Mouse (Mus musculus) c-Kit-positive CD71-positive TER-119-positive erythroid progenitor cells, embryonic 14.5 days (primary cell): Measurements from ENCODE around the gene Rac3.
A peak's percentile ranks its signal among the peaks of the same experiment; 100 is the strongest.
"Not testable (repeated sequence)": the region's sequence is repeated elsewhere in the genome, so short reads cannot be mapped to it uniquely, and the experiment has no call there.

Experiments
- DNase-seq: peaks from one replicate; pipeline ENCODE4 v3.0.0-alpha.2; 2013; ENCODE audit warnings: low spot score

The Rac3 gene

DNA sequence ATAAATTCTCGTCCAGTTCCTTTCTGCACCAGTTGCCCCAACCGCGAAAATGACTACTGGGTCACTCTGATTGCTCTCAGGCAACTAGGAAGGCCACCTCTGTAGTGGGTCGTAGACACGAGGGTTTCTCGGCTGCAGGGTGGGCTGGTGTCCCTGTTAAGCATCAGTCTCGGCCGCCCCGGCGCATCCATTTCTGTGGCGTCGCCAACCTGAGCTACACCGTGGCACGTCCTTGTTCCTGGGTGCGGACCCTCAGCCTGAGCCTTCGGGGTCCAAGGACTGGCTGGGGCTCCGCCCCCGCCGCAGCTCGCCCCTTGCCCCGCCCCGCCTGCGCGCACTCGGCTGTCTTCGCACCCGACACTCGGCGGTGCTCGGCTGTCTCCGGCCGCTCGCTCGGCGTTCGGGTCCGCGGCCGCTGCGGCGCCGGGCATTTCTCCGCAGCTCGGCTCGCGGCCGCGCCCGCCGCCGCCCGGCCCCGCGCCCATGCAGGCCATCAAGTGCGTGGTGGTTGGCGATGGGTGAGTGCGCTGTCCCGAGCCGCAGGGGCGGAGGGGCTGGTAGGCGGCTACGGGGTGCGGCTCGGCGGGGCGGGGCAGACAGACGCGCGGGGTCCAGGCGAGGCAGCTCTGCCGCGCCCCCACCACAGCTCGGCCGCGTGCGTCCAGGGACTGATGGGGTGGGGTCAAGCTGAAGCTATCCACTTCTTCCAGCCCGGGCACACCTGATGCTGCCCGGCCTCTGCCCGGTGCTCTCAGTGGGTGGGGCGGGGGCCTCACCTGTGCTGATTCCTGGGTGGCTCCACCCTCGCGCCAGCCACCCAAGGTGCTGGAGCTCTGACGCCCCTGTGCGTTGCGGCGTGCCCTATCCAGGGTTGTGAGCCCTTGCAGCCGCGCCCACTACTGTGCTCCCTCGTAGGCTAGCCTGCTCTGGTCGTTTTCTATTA lies at the start of gene Rac3:
Gene Rac3 (plus strand): TSS at position 347 of the 943 bp plus-strand sequence.
- DNase-seq, result no peak

DNA sequence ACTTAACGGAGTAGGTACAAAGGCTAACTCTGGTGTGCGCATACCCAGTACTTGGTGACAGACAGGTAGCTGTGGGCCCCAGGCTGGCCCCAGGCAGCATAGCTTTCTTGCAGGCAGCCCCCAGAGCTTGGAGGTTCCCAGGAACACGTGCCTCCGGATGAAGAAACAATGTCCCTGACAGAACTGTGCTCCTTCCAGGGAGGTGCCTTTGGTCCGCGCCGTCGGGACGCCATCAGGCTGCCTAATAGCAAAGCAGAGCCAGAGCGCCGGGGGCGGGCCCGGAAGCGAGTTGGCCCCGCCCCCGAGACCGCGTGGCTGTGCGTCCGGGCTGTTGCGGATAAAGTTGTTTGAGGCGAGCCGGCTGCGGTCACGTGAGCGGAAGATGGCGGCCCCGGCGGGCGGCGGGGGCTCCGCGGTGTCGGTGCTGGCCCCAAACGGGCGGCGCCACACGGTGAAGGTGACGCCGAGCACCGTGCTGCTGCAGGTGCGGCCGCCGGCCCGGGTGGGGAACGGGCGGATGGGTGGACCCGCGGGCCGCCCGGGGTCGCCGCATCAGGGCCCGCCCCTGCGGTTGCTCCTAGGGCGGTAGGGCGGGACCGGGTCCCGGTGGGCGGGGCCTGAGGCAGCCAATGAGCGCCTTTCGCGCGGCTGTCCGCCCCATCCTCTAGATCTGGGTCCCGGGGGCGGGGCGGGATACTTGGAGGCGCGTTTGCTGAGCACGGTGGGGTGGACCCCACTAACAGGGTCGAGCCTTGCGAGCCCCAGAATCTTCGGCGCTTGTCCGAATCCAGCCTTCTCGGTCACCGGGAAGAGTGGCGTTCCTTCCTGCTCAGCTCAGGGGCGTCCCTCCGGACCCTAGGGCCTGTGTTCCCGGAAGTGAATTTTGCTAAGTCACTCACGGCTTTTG lies 48.3 kb upstream of the Rac3 start, which contains the start of gene Aspscr1:
Gene Aspscr1 (plus strand): TSS at position 287 of the 907 bp plus-strand sequence.
- DNase-seq, result peak; percentile 95

DNA sequence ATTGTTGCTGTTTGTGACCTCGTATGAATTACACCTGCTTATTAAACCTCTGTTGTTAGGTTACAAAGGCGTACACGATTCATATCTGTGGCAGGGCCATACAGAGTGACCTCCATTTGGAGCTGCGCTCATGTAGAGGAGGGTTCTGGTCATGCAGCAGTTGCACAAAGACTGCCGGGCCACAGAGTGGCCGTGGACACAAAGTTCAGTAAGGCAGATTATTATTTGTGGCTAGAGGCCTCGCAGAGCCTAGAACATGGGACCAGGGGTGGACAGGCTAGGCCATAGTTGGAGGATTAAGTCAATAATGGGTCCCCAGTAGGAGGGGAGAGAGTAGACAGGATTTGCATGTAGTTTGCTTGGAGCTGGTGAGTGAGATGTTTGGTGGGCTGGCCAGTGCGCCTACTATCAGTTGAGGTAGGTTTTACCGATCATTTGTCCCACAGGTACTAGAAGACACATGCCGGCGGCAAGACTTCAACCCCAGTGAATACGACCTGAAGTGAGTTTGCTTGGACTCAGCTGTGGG lies 47.6 kb upstream of the Rac3 start:
- no peak for DNase-seq

DNA sequence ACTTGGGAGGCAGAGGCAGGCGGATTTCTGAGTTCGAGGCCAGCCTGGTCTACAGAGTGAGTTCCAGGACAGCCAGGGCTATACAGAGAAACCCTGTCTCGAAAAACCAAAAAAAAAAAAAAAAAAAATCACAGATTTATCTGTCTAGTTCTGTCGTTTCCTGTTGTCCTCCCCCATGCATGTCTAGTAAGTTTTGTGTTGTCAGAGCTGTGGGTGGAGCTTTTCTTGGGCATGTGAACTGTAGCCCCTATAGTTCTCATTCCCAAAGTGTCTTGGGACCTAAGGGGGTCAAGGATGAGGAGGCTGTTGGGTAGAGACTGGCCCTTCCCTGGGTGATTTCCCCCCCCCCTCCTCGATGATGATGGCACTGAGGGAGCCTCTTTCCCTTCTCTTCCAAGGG lies 45.4 kb upstream of the Rac3 start:
- DNase-seq, result not testable (repeated sequence)

DNA sequence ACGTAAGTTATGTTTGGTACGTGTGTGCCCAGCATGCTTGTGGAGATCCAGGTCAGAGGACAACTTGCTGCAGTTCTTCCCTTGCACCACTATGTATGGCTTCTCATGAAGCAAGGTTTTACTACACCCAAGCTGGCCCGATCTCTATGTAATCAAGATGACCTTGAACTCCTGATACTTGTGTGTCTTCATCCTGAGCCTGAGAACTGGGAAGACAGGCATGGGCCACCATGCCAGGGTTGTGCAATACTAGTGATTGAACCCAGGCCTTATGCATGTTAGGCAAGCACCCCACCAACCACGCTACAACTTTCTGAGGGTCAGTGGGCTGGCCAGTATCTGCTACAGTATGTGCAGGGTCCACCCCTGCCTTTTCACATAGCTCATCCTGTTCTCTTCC lies 44.3 kb upstream of the Rac3 start:
- DNase-seq, result no peak

DNA sequence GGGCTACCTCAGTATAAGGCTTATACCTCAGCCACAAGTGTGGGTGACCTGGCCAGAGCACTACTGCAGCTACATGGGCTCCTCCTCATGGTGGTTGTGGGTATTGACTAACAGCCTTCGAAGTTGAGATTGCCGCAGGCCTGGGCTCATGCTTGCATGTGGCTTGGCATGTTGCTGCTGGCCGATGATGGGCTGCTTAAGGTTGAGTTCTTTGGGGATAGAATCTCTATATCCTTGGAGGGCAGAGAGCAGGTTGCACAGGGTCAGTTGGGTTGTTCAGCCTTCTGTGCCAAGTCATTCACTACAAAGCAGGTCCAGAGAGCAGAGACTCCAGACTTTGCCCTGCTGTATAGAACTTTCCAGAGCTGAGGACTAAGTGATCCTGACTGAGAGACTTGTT lies 41.4 kb upstream of the Rac3 start:
- DNase-seq, result no peak

DNA sequence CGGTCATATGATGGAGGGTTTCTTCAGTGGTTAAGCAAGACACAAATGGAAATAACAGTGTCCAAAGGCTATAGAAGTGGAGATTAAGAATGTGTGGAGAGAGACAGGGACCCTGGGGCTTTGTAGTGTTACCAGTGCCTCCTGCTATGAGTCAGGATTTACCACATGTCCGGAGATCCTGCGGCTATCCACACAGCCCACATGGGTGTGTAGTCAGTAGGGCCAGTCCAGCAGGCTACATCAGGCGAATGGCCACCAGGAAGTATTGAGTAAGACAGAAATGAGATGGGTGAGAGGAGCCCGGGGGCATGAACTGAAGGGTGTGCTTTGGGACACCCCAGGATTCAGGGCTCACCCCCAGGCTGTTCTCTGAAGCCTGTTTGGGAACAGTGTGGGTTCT lies 38.6 kb upstream of the Rac3 start:
- DNase-seq, result no peak

DNA sequence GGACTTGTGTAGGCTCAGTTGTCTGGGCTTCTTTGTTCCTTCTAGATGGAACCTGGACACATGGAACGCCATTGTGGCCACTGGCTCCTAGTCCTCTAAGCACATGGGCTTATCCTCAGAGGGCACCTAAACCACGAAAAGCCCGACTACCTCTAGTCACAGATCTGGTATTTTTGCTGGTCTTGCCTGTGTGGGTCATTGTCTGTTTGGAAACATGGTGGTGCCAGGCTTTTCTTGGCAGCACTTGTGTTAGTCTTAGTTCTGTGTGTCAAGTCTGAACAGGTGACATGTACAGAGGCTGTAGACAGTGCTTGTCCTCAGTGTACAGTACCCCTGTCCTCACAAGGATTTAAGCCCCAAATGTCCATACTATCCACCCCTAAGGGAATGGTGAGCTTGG lies 37.7 kb upstream of the Rac3 start:
- no peak for DNase-seq

DNA sequence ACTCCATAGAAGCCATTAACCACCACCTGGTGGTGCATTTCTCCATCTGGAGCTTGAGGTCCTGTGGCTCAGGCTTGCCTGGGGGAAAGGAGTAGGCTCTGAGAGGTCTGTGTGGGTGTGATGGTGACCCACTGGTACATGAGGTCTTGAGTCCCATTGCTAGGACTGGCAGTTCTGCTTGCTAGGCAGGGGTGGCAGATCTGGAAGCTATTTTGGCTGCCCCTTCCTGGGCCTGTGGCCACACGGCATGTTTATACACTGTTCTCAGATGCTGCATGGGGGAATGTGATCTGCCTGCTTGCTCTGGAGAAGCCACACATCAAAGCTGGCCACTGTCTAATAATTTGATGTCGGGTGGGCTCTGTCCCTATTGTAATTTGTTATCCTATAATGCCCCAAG lies 37.2 kb upstream of the Rac3 start:
- no peak for DNase-seq

DNA sequence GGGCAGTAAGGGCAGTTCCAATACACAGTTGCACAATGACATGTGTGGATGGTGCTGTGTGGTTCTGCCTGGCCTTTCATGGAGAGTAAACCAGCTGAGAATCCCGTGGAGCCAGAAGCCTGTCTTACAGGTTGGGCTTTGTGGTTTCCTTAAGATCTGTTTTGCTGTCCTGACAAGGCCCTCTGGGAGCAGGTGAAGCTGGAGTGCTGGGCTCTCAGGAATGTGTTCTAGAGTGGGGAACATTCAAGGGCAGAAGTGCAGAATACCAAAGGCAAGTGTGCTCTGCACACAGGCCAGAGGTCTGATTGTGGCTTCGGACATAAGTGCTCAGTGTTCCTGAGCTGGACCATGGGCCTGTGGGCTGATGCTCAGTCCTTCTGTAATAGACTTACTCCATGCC lies 36.6 kb upstream of the Rac3 start:
- DNase-seq, result no peak

DNA sequence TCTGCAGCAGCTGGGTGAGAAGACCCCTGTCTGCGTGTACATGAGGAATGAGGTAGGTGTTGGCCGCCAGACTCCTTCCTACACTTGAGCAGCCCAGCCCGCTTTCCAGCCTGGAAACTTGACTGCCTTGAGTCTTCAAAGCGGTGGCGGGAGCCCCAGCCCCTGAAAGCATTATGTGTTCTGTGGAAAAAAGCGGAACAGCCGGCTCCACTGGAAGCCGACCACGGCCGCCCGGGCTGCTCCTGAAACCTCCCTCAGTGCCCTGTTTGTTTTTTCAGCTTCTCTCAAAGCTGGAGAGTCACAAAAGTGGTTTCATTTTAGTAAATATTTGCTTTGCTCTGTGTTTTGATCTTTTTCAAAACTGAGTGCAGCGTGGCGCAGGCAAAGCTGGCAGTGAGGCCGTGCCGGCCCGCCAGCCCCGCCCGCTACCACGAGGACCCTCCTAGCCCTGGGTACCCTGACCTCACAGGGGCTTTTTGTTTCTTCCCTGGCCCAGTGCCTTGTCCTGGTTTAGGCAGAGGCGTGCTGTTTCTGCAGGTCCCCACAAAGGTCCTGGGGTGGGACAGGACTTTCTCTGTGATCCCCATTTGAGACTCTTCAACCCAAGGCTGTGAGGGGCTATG lies 34.5 kb upstream of the Rac3 start:
- no peak for DNase-seq

DNA sequence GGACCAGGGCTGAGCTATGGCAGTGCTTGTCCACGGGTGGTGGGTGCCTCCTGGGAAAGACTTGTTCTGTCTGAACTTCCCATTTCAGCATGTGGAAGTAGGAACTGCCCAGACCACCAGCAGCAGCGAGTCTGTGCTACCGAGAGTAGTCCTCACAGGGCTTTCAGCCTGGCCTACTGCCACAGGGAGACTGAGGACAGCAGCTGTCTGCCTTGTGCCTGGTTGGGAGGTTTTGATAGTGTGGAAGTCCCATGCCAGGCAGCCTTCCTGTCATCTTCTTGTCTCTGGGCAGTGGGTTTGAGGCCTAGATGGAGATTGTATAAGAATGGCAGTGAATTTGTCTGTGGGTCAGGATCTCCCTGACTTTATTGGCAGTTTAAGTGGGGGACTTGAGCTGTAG lies 31.9 kb upstream of the Rac3 start:
- no peak for DNase-seq

DNA sequence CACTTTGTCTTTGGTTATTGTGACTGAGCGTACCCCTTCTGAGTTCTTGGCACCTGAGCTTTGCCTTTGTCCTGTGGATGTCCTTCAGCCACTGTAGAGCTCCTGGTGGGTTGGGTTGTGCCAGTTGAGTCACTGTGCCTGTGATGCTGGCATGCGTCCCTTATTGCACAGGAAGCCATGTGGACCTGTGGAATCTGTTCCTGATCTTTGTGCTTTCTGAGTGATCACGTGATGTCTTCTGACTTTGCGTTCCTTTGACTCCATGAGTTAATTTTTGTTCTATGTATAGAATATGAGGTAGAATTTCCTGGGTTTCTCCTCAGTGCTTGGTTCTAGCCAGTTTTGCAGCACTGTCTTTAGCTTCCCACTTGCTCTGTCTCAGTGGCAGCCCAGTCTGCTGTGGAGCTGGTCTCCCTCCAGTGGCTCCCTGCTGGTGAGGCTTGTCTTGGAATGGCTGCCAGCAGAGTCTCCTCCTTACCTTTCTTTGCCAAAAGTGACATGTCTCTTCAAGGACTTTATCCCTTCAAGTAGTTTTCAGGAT lies 28.7 kb upstream of the Rac3 start:
- no peak for DNase-seq

DNA sequence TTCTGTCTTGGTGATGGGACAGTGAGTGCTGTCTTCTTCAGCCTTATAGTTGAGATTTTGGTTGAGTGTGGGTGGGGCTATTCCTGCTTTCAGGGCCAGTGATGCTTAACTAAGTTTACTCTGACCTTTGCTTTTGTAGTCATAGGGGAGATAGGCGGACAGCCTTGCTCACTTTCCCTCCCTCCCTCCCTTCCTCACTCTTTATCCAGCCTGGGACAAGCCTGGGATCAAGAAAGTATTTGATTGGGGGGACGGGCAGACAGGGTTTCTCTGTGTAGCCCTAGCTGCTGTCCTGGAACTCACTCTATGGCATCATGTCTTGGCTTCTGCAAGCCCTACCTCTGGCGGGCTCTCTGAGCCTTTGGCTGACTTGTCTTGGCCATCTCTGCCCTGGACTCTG lies 27.8 kb upstream of the Rac3 start:
- no peak for DNase-seq

DNA sequence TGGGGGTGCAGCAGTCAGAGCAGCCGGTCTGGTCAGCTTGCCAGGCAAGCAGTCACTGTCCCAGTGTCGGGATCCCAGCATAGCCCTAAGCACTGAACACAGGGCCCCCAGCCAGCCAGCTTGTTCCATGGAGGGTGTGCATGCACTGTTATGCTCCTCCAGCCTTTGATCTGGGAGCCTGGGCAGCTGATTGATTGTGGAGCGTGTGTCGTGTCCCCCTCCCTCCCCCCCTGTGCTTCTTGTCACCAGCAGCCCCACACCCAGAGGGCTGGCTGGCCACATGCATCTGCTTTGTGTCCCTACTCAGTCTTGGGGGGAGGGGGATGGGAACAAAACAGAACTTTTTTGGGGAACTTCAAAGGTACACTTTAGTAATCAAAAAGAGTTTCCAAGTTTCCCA lies 26.1 kb upstream of the Rac3 start:
- DNase-seq, result no peak

DNA sequence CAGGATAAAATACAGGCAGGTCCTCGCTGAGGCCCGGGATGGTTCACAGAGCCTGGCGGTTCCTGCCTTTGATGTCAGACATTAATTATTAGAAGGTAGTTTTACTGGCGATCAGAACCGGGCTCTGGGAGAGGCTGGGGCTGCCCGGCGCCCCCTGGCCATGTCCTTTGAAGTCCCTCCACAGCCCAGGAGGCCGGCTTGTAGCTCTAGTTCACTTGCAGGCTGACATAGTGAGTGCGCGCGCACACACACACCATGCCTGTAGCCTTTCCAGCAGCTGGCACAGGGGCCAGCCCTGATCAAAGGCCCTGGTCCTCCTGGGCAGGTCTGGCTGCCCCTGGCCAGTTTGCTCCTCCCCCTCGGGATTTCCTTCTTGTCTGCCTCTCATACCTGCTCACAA lies 25.6 kb upstream of the Rac3 start:
- no peak for DNase-seq

DNA sequence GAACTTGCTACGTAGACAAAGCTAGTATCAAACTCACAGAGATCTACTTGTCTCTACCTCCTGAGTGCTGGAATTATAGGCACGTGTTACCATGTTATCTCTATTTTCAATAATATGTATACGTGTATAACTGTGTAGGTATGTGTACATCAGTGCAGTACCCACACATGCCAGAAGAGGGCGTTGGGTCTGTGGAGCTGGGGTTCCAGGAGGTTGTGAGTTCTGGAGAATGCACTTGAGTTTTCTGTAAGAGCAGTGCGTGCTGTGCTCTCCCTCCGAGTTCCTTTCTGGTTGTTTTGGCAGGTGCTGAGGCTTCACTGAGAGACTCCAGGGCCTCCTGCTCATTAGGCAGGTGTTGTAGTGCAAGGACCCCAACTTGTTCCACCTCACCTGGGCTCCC lies 24.7 kb upstream of the Rac3 start:
- DNase-seq, result no peak

DNA sequence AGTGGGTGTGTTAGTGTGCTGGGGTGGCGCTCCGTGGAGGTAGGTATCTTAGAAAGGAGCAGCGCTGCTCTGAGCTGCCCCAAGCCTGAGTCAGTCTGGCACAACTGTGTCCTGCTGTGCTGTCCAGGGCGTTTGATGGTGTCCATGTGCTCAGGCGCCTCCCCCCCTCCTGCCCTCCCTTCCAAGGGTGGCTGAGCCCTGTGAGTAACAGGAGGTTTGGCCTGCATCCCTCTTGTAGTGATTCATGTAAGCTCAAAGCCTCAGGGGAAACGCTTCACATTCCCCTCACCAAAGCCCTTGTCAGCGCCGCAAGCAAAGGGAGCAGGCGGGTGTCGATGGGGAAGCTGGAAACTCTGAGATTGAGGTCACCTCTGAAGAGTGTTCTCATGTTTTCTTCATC lies 23.5 kb upstream of the Rac3 start:
- DNase-seq, result no peak

DNA sequence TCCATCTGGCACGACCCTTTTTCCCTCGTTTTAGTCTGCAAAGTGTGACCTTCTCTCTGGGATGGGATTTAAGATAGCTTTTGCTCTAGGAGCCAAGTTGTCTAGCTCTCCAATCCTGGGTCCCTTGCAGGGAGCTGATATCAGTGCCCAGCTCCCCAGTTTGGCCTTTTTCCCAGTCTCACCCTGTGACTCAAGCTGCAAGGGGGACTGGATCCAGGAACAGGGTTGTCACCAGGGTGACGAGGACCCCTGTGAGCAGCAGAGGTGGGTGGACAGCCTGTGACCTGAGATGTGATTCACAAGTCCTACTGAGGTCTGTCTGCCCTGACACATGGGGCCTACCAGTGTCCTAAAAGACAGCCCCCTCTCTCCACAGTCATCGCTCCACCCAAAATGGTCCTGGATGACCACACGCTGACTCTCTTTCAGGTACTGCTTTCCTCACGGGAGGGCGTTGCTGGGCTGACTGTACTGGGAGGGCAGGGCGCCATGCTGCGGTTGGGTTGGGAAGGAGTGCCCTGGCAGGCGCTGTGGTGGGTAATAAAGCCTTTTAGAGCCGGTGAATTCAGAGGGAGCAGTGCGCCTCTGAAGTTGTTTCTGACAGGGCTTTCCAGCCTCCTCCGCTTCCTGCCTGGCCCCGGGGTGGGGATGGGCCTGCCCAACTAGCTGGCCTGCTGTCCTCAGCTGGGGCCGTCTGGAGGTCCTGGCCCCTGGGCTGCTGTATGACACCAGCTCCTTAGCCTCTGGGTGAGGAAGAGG lies 17.4 kb upstream of the Rac3 start:
- DNase-seq, result no peak

DNA sequence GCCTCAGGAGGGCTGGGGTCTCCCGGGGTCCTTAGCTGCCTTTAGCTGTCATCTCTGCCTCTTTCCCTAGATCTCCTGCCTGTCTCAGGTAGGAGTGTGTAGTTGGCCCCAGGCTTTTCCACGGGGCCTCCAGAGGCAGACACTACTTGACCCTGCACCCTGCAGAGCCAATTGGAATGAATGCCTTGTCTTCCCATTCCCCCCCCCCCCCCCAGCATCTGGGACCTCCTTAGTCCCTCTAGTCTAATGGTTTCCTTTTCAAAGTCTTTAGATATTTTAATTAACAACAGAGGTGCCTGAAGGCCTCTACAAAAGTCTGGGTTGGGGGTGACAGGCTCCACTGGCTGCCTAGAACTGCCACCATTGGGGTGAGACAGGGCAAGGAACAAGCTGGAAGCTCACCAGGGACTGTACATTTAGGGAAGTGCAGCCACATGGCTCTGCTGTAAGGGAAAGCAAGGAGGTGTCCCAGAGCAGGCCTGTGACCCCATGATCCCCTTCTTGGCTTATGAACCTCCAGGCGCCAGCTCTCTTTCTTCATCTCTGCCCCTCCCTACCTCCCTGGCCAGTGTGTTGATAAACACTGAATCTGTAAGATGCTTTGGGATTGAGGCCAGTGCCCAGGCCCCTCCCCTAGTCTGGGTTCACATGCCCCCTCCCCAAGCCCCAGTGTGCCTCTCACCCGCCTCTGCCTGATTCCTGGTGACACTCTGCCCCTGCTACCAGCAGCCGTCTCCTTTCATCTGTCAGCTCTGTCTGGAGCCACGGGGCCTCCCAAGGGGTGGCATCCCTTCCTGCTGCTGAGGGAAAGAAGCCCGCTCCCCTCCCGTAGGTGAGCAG lies 16.6 kb upstream of the Rac3 start:
- DNase-seq, result no peak
